Mouse (Mus musculus): ENCODE results near the gene Pex19.

DNA sequence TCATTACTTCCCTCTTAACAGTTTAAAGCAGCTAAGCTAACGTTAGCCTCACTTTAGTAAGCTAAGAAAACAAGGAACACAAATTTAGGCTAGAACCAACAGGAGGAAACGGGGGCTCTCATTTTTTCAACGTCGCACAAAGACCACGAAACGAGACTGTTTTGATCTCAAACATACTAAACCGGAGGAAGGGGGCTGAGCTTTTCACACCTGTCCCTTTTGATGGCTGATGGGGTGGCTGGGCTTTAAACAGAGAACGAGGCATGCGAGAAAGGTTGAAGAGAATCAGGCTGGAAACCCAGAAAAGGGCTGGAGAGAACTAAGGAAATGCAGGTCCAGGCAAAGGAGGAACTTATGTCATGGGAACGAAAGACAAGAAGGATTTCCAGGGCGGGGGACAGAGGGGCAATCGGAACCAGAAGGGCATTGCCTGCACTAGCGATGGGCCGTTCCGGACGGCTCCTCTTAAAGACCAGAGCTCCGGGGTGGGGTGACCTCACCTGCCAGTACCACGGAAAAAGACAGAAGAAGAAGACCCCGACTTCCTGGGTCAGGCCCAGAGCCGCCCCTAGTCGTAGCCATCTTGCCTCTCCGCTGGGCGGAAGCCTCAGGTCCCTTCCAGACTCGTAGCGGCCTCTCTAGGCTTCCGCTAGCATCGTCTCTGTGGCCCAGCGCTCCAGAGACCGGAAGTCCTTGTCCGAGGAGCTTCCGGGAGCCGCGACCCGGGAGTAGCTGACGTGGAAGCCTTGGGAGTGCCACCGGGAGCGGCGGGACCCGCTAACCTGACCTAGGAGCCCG, 44.3 kb upstream of the Pex19 start, which contains the start of the genes Copa and Ncstn:
- no peak for TF ChIP-seq TAL1 (conservative IDR thresholded peaks at IDR 0.05; ENCODE audit: low read depth, low read length)
- TF ChIP-seq CTCF (IDR thresholded peaks at IDR 0.05; ENCODE audit: low read depth, low read length): no peak

Measured in G1E (cell line).